Mouse (Mus musculus) T-helper 2 cell (primary cell): ENCODE results near the gene Adora3.

Experiments
- in situ Hi-C: fragments of 300-600 bp; cut with MboI, MseI; formaldehyde crosslinking; loops from one replicate; pipeline ENCODE4 v1.15.1; 2025; ENCODE audit warnings: high pct_unique_total_duplicates

Gene Adora3

DNA sequence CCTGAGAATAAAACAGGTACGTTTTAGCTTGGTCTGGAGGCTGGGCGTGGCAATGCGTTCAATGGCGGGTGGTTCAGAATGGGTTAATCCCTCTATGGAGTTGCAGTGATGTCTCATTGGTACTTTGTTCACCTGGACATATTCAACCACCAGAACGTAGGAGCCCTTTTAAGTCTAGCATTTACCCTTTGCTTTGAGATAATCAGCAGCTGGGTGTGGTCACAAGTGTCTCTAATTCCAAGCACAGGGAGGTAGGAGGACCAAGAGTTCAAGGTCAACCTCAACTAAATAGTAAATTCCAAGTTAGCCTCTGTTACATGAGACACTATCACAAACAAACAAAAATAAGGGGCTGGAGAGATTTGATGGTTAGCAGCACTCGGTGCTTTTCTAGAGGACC, 58.1 kb downstream of the Adora3 start:
- in situ Hi-C loops = no loop called here

DNA sequence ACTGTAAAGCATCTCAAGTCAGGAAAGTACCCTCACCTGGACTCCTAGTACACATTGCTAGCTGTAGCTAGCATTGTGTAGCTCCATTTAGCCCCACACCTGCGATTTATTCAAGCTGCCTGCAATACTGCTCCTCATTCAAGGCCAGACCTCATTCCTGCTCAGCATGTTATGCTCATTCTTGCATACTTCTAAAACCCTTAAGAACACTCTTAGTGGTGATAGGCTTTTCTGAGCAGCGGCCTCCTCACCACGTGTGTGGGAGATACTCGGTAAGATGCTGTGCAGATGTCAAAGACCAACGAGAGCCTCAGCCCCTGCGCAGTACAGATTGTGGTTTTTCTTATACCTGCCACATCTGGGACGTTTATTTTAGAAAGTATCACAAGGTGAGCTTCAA, 59.2 kb downstream of the Adora3 start:
- in situ Hi-C loops = no loop called here

DNA sequence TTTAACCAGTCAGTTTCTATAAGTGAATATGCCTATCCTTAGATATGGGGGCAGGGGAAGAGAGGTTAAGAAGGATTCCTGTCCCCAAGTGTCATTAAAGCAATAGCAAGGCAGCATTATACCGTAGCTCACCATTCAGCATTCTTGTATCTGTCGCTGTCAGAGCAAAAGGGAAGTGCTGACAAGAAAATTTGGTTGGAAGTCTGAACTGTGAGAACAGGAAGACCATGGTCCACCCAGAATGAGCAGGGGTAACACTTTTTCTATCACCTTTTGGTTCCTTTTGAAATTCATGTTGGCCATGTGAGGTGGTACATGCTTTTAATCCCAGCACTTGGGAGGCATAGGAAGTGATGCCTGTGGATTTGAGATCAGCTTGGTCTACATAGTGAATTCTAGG, 60.4 kb downstream of the Adora3 start:
- in situ Hi-C loops = no loop called here

DNA sequence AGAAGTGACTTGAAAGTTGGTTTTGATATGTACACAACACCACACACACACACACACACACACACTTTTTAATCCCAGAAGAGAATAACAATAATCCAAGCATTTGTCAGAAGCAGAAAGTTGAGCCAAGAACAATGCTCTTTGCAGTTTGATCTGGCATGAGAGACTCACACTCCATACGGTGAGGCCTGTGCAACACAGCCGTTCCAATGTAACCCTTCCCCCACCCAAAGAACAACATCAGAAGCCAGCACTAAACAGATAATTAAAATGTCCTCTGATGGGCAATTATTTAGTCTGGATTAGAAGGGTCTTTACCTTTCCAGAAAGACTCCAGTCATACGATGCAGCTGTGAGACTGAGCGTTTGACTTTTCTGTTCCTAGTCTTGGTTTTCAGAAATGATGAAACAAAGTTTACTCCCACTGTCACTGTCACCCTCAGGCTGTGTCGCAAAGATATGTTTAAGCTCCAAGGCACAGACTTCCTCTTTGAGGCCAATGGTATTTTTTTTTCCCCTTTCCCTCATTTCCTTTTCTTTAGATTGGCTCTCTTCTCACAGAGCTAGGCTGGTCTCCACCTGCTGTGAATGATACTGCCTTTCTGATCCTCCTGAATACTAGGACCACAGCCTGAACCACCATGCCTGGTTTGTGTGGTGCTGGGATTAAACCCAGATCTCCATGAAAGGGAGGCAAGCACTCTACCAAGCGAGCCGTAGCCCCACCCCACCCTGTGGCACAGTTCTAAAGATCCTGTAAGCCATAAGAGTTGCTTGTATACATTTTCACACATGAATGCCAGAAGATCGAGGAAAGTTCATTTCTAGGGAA, 61.8 kb downstream of the Adora3 start, which contains the start of gene I830077J02Rik:
Gene I830077J02Rik (minus strand): TSS at position 425 of the 832 bp plus-strand sequence.
- in situ Hi-C loops = no loop called here

DNA sequence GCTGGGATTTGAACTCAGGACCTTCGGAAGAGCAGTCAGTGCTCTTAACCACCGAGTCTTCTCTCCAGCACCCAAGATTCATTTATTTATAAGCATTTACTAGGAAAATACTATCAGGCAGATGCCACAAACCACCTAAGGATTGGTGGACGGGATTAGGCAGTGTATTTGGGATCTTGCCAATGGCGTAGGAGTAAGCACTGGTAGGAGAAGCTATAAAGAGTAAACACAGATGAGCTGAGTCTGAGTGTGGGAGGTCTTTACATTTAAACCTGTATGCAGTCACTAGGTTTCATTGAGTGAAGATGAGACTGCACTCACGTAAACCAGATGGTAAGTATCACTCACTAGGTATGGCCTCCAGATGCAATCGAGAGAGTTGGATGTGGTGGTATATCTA, 63.3 kb downstream of the Adora3 start:
- in situ Hi-C loops = no loop called here

DNA sequence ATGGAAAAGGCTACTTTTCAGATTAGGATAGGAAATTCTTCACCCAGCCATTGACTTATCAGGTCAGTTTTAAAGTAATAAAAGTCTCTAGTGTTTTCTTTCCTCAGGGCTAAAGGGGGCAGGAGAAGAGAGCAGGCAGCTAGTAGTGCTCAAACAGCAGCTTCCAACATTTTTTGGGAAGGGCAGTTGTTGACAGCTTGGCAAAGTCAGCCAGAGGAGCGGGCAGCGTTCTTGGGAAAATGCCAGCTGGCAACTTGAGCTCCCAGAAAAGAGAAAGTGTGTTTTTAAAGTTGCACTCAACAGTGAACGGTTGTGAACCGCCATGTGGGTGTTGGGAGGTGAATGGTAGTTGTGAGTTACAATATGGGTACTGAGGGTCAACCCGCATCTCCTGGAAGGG, 64.4 kb downstream of the Adora3 start:
- in situ Hi-C loops = no loop called here

DNA sequence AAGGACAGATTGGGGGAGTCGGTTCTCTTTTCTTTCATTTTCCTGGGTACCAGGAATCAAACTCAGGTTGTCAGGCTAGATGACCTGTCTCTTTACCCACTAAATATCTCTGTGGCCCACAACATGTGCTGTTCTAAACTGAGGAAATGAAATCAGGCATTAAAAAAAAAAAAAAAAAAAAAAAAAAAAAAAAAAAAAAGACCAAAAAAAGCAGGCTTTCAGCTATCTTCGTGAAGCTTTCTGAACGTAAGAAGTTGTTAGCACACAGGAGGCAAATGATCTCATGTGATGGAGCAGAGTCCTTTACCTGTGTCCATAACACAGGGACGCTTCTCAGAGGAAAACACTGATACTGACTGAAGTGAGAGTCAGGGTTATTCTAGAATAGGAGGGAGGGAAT, 65.5 kb downstream of the Adora3 start:
- in situ Hi-C loops = no loop called here

DNA sequence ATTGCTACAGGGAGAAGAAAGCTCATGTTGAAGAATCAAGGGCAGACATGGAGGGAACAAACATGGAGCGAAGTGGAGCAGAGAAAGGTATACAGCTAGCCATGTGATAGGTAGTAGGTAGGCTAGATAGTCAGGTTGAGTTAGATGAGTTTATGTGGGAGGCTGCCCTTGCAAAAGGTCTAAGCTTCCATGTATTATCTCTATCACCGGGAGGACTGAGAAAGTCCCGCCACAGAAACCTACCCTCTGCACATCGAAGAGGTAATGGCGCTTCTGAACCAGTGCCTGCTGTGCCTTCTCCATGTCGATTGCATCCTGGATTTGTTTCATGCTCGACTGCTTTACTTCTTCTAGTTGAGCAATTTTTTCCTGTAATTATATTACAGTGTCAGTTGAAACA, 80.7 kb downstream of the Adora3 start:
- in situ Hi-C loops = no loop called here

DNA sequence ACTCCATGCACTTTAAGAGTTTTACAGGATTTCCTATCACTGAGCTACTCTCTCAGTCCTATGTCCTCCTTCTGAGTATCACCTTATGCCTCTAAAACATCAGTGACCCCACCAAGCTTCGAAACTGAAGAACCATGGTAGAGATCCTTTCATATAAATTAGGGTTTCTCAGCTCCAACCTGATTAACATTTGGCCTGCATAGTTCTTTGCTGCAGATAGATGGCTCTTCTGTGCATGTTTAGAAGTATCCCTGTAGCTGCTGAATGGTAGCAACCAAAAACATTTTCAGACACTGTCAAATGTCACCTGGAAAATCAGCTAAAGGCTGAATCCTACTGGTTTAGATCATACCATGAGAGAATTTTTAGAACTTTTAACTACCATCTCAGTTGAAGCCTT, 86.6 kb downstream of the Adora3 start:
- in situ Hi-C loops = loop anchor here (5.0 kb wide), 1 partner anchor 270 kb away; the partner anchor contains the start of gene Ddx20

DNA sequence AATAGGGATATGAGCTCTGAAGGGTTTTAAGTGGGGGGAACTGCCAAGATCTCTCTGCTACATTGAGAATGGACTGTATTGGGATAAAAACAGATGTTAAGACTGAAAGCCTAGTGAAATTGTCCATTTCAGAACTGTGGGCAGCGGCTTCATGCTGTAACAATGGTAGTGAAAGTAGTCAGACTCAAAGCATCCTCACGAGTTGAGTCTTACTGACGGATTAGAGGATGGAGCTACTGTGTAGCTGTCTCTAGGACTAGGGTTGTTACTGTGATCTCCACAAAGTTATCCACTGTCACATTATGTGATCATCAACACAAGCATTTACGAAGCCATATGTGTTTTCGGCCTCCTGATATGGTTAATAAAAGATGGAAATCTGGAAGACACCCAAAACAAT, 87.5 kb downstream of the Adora3 start:
- in situ Hi-C loops = loop anchor here (5.0 kb wide), 1 partner anchor 271 kb away; the partner anchor contains the start of gene Ddx20
